Mouse (Mus musculus) large intestine, adult 2 months (tissue): ENCODE results near the gene Auts2. TPM values are rescaled to one million over a fixed set of nuclear protein-coding genes. Genes with fewer than 3 reads are reported as not detected.

Experiments
- DNase-seq: peaks from one replicate; pipeline ENCODE4 v3.0.0-alpha.2; 2012; ENCODE audit warnings: low read depth, low spot score
- WGBS: fragments of 180-500 bp; shearing (Covaris S2); methylation state at CpG from one replicate; pipeline ENCODE4 v1.1.7; 2018; 5-methylcytosine and 5-hydroxymethylcytosine counted together
- polyA plus RNA-seq: library from polyadenylated mRNA; depleted of rRNA; stranded (reverse); fragments of >200 nt; gene quantifications from 2 replicates; pipeline ENCODE4 v1.2.3, GENCODE M21; 2012

The Auts2 gene
- polyA plus RNA-seq, 1 experiment, result 5.9 TPM

DNA sequence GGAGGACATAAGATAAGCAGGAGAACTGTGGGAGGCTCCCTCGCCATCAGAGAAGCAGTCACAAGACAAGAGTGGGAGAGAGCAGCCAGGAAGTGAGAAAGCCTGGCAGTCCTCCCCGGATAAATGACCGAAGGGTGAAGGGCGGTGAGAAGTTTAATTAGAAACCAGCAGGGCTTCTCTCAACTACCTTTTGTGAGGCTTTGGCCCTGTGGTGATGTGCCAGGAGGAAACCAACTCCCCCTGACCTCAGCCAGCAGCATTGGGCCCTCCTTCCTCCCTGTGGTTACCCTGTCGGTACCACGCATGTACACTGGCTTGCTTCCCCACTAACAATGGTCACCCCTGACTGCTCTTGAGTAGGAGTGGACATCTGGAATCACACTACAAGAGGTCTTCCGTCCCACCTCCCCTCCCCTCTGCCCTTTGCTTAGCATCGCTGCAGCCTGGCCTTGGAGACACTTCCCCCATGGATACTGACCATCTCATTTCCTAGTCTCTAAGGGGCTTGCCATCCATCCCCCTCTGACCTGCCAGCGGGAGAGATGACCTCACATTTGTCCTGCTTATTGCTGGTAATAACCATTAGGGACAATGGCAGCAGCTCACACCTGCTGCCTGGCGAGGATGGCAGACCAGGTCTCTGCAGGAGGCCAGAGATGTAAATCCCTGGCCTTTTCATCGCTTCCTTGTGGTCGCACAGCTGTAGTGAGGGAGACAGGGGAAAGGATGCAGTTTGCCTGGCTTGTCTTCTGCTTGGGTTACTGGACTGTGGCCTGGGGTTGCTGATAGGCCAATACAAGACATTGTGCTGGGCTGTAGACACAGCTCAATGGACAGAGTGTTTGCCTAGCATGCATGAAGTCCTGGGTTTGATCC, 958.6 kb downstream of the Auts2 start:
- 50% methylated on average over 12 of the region's 12 CpGs for WGBS
- DNase-seq, result no peak

DNA sequence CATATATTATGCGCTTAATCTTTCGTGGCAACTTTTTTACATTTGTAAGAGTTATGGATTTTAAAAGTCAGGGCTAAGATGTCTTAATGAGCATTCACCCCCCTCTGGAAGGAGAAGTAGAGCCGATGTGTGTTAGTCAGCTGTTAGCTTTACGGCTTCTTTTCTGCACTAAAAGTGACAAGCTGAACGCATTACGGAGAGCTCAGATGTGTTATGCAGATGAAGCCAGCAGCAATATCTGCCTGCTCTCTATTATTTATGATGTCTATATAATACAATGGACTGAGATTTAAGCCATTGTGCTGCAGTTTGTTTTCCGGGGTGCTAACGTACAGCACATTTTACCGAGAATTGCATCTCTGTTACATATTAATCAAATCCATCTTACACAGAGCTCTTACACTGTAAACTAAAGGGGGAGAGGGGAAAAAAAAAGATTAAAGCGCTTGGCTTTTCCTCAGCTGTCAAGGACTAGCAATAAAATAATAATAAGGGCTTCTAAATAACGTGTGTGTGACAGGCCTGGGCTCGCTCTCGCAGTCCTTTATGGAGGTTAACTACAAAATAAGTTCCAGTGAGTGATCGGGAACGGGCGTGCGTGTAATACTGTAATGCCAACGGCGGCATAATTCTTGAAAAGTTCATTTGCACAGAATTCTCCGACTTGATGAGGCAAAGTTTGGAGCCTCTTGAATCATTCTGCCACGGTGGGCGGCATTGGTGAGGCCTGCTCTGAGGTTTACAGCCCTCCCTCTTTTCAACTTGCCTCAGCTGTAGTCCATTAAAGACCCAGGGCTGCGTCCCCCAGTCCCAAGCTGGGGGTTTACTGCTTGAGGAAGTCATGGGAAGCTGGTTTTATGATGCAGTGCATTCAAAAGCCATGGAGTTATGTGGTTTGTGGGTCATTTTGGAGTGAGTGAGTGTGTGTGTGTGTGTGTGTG, 961.8 kb downstream of the Auts2 start:
- WGBS, result 23% methylated on average over 23 of the region's 23 CpGs
- DNase-seq, result no peak

DNA sequence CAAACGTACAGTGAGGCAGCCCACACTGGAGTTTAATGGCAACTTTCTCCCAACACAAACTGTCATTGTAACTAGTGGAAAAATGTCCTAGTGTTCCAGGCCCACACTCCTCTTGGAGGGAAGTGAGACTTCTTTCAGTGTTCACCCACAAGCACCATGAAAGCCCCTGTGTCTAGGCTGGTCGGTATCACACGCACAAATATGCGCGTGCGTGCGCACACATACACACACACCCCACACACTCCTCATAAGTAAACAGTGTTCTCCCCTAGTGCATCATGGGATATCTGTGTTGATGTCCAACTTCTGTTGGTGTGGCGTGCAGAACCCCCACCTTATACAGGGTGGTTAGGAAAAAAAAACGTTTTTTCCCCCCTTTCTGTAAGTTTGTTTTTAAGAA, 964.4 kb downstream of the Auts2 start:
- WGBS, result 83% methylated on average over 9 of the region's 9 CpGs
- DNase-seq, result no peak

DNA sequence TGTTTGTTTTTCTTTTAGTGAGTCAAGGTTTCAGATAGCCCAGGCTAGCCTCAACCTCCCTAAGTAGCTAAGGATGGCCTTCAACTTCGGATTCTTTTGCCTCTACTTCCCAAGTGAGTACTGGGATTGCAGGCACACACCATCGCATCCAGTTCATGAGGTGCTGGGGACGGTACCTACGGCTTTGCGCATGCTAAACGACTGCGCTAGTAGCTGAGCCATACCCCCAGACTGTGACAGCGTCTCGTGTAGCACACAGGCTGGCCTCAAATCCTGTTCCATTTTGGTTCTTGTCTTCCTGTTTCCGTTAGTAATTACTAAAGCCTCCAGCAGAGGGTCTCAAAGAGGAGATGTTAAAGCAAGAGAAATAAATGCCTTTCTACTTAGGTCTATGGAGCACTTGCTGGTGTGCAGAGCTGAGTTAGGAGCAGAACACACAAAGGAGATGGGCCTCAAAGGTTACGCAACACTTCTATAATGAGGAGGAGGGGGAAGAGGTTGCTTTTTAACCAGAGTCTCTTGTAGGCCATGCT, 967.3 kb downstream of the Auts2 start:
- WGBS, result 85% methylated on average over 11 of the region's 11 CpGs
- no peak for DNase-seq

DNA sequence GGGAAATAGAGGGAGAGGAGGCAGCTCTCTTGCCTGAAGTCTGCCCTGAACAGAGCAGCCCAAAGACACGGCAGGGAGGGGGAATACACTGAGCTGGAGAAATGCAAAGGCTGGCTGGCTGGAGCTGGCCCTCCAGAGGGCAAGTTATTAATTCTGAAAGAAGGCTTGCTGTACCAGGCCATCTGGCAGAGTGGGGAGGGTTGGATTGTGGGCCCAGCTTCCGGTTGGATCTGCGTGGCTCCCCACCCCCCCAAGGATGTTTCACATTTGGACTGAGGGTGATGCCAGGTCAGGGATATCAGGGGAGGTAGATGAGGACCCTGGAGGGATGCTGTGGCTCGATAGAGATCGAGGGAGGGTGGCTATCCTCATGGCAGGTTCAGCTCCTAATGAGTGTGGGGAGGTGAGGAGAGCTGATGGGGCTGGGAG, 968.0 kb downstream of the Auts2 start:
- 83% methylated on average over 5 of the region's 5 CpGs for WGBS

DNA sequence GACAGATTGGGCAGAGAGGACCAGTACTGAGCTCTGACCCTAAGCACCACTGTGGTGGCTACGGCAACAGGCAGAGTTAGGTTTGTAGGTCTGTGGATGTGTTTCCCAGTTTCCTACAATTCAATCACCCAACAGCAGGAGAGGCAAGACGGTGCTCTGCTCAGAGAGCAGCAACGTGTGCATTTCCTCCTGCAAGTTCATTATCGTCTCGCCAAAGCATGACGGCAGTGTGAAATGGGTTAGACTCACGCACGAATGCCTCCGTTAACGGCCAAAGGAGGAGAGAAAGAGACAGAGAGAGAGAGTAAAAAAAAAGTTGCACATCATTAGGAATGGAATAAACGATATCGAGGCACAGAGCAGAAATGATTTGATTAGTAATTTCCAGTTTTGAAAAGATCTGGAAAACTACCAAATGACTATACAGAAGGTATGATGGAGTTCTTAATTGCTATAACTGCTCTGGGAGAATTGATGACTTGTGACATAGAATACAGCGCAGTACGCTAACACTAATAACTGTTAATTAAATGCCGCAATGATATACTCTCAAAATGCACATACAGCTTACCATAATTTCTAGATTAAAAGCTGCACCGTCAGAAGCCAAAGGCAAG, 968.6 kb downstream of the Auts2 start:
- 93% methylated on average over 16 of the region's 16 CpGs for WGBS
- no peak for DNase-seq

More for the DNA sequence above, 968.0 kb downstream of the Auts2 start:
- DNase-seq, result no peak

DNA sequence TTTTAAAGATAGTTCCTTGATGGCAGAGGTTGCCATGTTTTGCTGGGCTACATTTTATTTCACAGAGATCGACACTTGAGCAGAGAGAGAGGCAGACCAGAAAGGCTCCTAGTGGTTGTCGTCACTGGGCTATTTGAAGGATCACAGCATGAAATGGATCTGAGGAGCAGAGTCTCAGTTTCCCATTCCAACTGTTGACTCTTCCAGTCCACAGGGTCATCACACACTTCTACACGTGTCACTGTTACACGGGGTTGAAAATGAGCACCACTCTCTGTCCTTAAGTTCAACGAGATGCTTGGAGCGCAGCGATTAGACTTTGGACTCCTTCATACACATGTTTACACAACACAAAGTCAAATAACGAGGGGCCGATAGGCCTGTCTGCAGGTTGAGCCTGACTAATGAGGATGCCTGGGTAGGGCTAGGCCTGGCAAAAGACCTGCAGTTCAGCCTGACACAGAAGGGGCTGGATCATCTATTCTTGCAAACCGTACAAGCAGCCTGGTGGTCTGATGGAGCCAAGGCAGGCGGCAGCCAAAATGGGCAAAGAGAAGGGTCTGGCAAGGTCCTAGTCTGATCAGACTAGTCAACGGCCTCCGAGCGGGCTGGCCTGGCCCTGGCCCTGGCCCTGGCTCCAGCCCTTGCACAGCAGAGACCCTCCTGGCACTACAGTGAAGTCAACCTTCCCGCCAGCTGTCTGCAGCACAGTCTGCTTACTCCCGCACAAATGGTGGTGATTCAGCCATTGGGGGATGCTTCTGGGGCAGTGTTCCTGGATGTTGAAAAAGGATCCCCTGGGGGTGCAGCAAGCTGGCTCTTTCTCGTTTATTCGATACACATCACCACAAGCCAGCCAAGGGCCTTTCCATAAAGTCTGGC, 969.6 kb downstream of the Auts2 start:
- no peak for DNase-seq
- 54% methylated on average over 18 of the region's 18 CpGs for WGBS

DNA sequence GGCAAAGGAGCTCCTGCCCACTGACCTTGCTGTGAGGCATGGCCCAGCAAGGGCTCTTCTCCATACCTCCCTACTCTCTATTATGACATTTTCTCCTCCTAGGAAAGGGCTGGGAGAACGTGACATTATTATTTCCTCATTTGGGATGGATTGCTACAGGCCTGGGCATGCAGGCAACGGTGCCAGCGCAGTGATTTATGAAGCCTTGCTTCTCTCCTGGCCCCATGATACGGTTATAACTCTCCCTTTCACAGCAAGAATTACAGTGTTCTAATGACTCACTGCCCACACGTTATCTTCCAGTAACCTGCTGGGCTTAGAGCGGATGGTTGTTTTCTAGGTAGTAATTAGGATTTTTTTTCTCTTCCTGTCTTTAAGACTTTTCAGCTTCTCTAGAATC, 977.1 kb downstream of the Auts2 start:
- WGBS, result 37% methylated on average over 6 of the region's 6 CpGs
- DNase-seq, result no peak

DNA sequence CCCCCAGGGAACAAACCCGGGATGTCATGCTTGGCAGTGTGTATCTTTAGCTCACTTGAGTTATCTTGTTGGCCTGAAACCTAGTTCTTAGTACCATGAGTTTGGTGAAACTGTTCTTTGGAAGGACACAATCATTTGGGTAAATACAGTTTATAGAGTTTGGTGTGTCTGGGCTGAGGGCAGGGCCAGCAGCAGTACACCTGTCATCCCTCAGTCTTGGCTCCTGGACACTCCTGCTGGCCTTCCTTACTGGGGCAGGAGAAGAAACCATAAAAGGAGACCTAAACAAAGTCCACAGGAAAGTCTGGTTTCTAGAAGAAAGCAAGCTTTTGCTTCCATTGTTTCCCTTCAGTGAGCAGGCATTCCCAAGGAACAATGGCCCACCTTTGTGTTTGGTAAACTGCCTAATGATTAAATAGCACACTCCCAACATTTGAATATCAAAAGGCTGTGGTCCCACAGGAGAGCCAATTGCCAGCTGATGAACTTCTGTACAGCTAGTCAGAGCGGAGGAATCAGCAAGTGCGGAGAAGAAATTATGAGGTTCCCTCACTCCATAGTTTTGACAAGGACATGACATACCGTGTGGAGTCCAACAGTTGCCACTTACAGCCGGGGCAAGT, 979.4 kb downstream of the Auts2 start:
- WGBS, result 62% methylated on average over 5 of the region's 5 CpGs
- no peak for DNase-seq

DNA sequence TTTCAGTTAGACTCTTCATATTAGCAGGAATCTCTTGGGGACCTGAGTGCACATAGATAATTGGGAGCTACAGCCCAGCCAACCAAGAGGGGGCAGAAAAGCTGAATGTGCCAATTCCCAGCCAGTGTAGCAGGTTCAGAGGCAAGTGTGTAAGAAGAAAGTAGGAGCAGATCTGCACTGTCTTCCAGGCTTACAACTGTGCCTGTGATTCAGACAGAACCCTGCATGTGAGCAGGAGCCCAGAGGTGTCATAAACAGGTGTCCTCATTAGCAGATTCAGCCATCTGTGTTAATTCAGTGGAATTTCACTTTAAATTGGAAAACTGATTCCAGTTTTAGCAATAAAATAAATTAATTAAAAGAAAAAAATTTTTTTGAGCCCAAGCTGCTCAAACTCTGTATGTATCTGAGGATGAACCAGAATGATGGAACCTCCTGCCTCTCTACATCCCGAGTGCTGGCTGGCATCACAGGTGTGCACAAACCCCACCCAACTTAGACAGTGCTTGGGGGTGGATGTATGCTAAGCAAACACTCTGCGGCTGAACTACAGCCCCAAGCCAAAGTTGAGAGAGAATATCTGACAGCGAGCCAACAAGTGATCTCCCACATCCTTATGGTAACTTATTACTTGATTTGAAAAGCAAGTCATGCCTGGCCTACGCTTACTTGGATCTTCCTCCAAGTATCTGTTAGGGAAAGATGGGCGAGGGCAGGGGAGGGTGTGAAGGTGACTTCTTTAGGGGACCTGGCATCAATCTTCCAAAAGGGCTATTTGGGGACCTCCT, 982.2 kb downstream of the Auts2 start:
- DNase-seq, result no peak
- 37% methylated on average over 5 of the region's 5 CpGs for WGBS

DNA sequence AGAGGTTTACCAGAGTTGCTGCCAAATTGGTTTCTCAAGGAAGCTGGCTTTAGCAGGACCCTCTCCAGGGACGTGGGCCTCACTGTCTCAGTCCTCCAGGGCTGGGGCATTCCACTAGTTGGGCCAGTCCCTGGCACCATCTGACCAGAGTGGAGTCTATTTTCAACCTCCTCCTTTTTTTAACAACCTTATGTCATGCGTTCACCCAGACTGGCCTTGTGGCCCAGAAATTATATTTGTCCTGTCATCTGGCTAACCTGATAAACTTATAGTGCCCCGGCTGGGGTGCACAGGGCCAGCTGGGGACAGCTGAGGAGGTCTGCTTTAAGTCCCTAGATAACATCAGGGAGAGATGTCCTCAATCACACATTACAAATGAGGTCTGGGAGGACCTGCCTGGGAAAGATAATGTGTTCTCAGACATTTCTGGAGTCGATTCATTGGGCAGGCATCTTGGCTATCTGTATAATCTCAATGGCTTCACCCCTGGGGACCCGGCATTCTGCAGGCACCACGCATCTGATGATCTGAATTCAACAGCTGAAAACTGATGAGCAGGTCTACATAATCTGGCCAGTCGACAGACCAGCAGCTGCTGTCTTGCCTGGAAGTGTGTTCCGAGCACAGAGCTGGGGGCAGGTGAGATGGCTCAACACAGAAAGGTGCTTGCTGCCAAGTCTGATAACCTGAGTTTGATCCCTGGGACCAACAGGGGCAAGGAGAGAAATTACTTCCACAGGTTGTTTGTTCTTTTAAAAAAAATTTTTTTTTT, 984.6 kb downstream of the Auts2 start:
- no peak for DNase-seq
- 68% methylated on average over 8 of the region's 8 CpGs for WGBS

DNA sequence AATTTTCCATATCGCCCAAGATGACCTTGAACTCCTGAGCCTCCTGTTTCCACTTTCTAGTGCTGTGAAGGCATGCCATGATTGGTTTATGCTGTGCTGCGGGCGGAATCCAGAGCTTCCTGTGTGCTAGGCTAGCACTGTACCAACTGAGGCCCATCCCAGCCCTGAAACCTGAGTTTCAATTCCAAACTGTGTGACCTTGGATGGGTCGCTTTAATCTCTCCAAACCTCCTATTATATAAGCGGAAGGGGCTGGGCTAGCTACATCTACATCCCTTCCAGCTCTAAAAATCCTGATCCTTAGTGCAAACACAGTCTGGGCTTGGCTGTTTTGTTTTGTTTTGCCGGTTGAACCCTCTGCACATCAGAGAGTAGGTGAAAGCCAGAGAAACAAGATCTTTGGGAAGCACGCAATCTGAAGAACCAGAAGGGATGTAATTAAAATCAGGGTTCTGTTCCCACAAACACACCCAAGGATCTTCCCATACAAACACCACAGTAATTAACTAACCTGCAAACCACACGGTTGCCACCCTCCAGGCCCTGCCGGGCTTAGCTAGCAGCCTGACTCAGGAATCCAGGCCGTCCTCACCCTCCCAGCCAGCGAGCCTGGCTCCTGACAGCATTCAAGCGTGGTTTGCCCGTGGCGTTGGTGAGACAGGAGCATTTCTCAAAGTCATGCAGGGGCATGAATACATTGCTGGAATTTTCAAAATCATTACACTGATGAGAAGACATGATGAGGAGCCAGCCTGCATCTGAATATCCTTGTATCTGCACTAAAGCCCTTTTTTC, 985.4 kb downstream of the Auts2 start:
- no peak for DNase-seq
- 83% methylated on average over 14 of the region's 14 CpGs for WGBS

DNA sequence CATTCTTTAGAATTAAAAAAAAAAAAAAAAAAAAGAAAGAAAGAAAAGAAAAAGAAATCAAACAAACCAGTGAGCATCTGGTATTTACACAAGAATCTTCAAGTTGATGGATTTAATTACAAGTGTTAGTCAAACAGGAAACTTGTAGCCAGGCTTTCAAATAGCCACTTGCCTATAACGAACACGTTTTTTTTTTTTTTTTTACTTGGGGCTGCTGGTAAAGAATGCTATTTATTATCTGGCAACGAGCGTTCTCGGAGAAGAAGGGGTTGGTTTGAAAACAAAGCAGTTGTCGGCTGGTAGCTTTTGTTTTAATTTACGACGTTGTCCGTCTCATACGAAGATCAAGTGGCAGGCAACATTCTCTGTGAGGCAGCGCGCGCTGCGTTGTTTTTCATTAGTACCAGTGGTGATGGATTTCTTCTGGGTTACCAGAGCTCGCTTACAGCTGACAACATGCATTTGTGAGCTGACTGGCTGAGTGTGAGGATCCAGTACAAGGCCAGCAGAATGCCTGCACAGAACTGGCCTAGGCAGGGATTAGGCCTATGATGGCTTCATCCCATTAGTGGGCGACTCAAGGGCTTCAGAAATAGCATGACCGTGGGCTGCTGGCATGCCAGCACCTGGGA, 994.1 kb downstream of the Auts2 start:
- WGBS, result 50% methylated on average over 17 of the region's 17 CpGs
- DNase-seq, result no peak

DNA sequence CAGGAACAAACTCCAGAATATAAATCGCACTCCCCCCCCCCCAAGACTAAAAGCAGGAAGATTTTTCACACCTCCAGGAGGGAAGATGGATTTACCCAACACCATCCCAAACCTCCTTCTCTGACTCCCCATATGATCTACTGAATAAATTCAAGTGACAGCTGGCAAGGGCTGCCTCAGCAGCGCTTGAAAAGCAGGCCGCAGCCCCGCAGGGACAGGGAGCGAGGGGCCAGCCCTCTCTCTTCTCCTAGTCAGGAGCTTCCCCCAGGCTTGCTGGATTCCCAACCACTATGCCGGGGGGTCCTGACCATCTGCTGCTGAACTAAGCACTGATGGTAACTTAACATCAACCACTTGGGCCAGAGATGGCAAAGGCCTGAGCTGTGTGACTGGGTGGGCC, 995.2 kb downstream of the Auts2 start:
- WGBS, result 94% methylated on average over 6 of the region's 6 CpGs
- DNase-seq, result no peak

DNA sequence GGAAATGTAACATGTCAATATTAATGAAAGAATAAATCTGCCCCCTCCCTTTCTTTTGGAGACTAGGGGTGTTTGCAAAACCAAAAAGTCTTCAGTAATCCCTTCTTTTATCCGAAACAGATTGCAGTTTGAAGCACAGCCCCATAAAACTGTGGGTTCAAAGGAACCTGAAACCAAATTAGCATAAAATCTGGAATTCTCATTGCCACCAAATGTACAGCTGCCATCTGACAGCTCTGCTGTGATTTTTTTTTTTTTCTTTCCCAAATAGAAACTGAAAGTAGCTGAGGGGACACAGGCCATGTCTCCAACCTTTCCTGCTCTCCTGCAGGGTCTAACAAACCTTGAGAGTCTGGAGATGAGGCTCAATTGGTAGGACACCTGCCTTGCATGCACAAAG, 996.7 kb downstream of the Auts2 start:
- no peak for DNase-seq
- WGBS, result 26% methylated on average over 1 of the region's 1 CpGs

DNA sequence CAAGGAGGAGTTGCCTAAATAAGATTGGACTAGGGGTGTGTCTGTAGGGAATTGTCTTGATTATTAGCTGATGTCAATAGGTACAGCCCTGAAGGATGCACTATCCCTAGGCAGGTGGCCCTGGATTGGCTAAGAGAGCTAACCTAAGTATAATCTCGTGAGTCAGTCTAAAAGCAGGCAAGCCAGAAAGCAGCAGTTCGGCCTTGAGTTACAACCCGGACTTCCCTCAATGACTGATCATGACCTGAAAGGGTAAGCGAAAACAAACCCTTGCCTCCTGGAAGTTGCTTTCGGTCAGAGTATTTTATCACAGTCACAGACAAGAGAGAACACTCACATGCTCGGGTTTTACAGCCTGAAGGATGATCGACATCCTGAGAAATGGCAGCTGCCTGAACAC, 998.8 kb downstream of the Auts2 start:
- WGBS, result 89% methylated on average over 7 of the region's 7 CpGs
- DNase-seq, result no peak
